In the genomic region with DNA sequence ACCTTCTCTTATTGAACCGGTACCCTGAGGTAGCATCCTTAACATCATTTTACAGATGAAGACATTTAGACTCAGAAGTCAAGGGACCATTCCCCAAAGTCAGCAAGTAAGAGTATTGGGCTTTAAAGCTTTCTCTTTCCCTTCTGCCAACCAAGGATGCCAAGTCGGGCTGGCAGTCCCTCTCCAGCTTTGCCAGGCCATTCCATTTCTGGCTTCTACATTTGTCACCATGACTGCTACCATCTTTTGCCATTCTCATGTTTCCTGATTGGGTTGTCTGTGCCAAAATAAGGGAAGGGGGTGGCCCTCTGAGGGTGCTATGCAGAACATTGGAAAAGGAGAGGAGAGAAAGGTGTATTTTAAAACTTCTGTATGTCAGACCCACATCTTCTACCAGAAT, we compare ENCODE assay signal across 17 mouse cellular contexts.
DNase-seq lines count a peak whose midpoint lies in the region; ATAC-seq lines count a peak whose summit lies in the region.
"Had no signal": no experiment of that assay in that cellular context is flagged by ENCODE, and none has a peak within 500 bp of the region (broad histone marks: within the 10 kb centered on the region; RNA-seq: fewer than 3 reads in every experiment).

No protein-coding gene starts in this region.

- H3K9ac ChIP-seq in heart, embryonic 13.5 days = peak overlapping the region; percentile 75; the same call in 1 of the 2 replicates
- H3K9ac ChIP-seq in heart, embryonic 12.5 days = no peak overlapping the region; the same call in 1 of the 2 replicates
- 0 out of 2 replicates have a peak overlapping the region, but pooled peaks have one; percentile 25 for H3K9ac ChIP-seq in hindbrain, embryonic 13.5 days
- no peak overlapping the region for H3K9ac ChIP-seq in hindbrain, embryonic 11.5 days (ENCODE audit: low read depth, low read length)
- no peak overlapping the region for H3K9ac ChIP-seq in intestine, embryonic 16.5 days (ENCODE audit: low read depth, low read length)
- H3K9ac ChIP-seq: embryonic facial prominence, embryonic 12.5 days; forebrain, embryonic 15.5 days; hindbrain, embryonic 14.5 days; liver, embryonic 12.5 days; liver, postnatal 0 days had no signal

- 88% methylated on average over 2 of the region's 2 CpGs for WGBS in heart, embryonic 13.5 days
- 89% methylated on average over 2 of the region's 2 CpGs for WGBS in heart, embryonic 12.5 days
- WGBS in hindbrain, embryonic 13.5 days = 94% methylated on average over 2 of the region's 2 CpGs
- WGBS in hindbrain, embryonic 11.5 days = 89% methylated on average over 2 of the region's 2 CpGs
- WGBS in intestine, embryonic 16.5 days = 81% methylated on average over 2 of the region's 2 CpGs

- peak overlapping the region; percentile 99 for H3K27ac ChIP-seq in heart, embryonic 13.5 days (replicated peaks)
- H3K27ac ChIP-seq in heart, embryonic 12.5 days (ENCODE audit: poor library complexity, severe bottlenecking) = no peak overlapping the region
- peak overlapping the region; percentile 63; the same call in 1 of the 2 replicates for H3K27ac ChIP-seq in hindbrain, embryonic 13.5 days
- H3K27ac ChIP-seq in hindbrain, embryonic 11.5 days (ENCODE audit: low read depth, low read length) = no peak overlapping the region
- no peak overlapping the region for H3K27ac ChIP-seq in intestine, embryonic 16.5 days (ENCODE audit: low read length)
- H3K27ac ChIP-seq: embryonic facial prominence, embryonic 12.5 days; hindbrain, embryonic 14.5 days; liver, embryonic 12.5 days had no signal

- peaks cover 71% of the 10 kb centered on the region for H3K4me1 ChIP-seq in heart, embryonic 13.5 days
- H3K4me1 ChIP-seq in heart, embryonic 12.5 days (replicated peaks) = peaks cover 62% of the 10 kb centered on the region
- peaks cover 63% of the 10 kb centered on the region for H3K4me1 ChIP-seq in hindbrain, embryonic 13.5 days (replicated peaks)
- peaks cover 2% of the 10 kb centered on the region; the same call in 1 of the 2 replicates for H3K4me1 ChIP-seq in hindbrain, embryonic 11.5 days (replicated peaks; ENCODE audit: control insufficient read depth, insufficient read depth, low read length)
- H3K4me1 ChIP-seq in intestine, embryonic 16.5 days (ENCODE audit: control insufficient read depth, insufficient read depth, low read length) = peaks cover 43% of the 10 kb centered on the region

- H3K4me3 ChIP-seq in heart, embryonic 13.5 days = no peak overlapping the region
- no peak overlapping the region for H3K4me3 ChIP-seq in heart, embryonic 12.5 days
- H3K4me3 ChIP-seq in hindbrain, embryonic 13.5 days = no peak overlapping the region
- H3K4me3 ChIP-seq in hindbrain, embryonic 11.5 days (ENCODE audit: low read depth, low read length) = no peak overlapping the region
- no peak overlapping the region for H3K4me3 ChIP-seq in intestine, embryonic 16.5 days (ENCODE audit: low read length)
- H3K4me3 ChIP-seq: embryonic facial prominence, embryonic 12.5 days; forebrain, embryonic 15.5 days; liver, embryonic 12.5 days; neural tube, embryonic 13.5 days had no signal

- ATAC-seq in heart, embryonic 13.5 days (ENCODE audit: extremely low read depth, insufficient number of reproducible peaks, low FRiP score, low TSS enrichment) = no peak
- ATAC-seq in heart, embryonic 12.5 days (ENCODE audit: insufficient number of reproducible peaks, low FRiP score) = no peak
- ATAC-seq in hindbrain, embryonic 13.5 days (ENCODE audit: low FRiP score) = no peak
- ATAC-seq in hindbrain, embryonic 11.5 days (ENCODE audit: low FRiP score) = no peak
- no peak for ATAC-seq in intestine, embryonic 16.5 days
- ATAC-seq: forebrain, embryonic 15.5 days; liver, embryonic 12.5 days; Patski had no signal

- no peaks in the 10 kb centered on the region for H3K27me3 ChIP-seq in heart, embryonic 13.5 days (replicated peaks)
- no peaks in the 10 kb centered on the region for H3K27me3 ChIP-seq in heart, embryonic 12.5 days (replicated peaks)
- H3K27me3 ChIP-seq in hindbrain, embryonic 13.5 days = 0 out of 2 replicates have a peak, but pooled peaks cover 4% of the 10 kb centered on the region
- H3K27me3 ChIP-seq in hindbrain, embryonic 11.5 days (ENCODE audit: control insufficient read depth, insufficient read depth, low read length) = no peaks in the 10 kb centered on the region
- H3K27me3 ChIP-seq in intestine, embryonic 16.5 days (replicated peaks; ENCODE audit: control insufficient read depth, insufficient read depth, low read length) = no peaks in the 10 kb centered on the region
- H3K27me3 ChIP-seq: forebrain, embryonic 15.5 days; neural tube, embryonic 13.5 days; Patski had no signal

- peak; percentile 54 for DNase-seq in gastrocnemius, adult 18-20 months (ENCODE audit: low spot score)
- no peak for DNase-seq in gastrocnemius, postnatal 25 days
- no peak for DNase-seq in hindbrain, embryonic 11.5 days (ENCODE audit: low spot score)
- DNase-seq: cerebellum, adult 9-10 months; gastrocnemius, postnatal 36 days; liver, postnatal 0 days had no signal

- no peak overlapping the region for H3K4me2 ChIP-seq in heart, embryonic 13.5 days
- no peak overlapping the region for H3K4me2 ChIP-seq in heart, embryonic 12.5 days
- H3K4me2 ChIP-seq in hindbrain, embryonic 13.5 days = no peak overlapping the region
- no peak overlapping the region for H3K4me2 ChIP-seq in hindbrain, embryonic 11.5 days (replicated peaks; ENCODE audit: low read depth, low read length)
- no peak overlapping the region for H3K4me2 ChIP-seq in intestine, embryonic 16.5 days (ENCODE audit: low read depth, low read length)
- H3K4me2 ChIP-seq: embryonic facial prominence, embryonic 12.5 days; forebrain, embryonic 15.5 days; hindbrain, embryonic 14.5 days; liver, embryonic 12.5 days; midbrain, embryonic 11.5 days; neural tube, embryonic 13.5 days had no signal

- H3K9me3 ChIP-seq in heart, embryonic 13.5 days = no peaks in the 10 kb centered on the region
- no peaks in the 10 kb centered on the region for H3K9me3 ChIP-seq in heart, embryonic 12.5 days (replicated peaks)
- H3K9me3 ChIP-seq in hindbrain, embryonic 13.5 days = no peaks in the 10 kb centered on the region
- no peaks in the 10 kb centered on the region for H3K9me3 ChIP-seq in hindbrain, embryonic 11.5 days (ENCODE audit: control insufficient read depth, low read length)
- no peaks in the 10 kb centered on the region for H3K9me3 ChIP-seq in intestine, embryonic 16.5 days (ENCODE audit: control insufficient read depth, low read length)
- H3K9me3 ChIP-seq: embryonic facial prominence, embryonic 12.5 days; forebrain, embryonic 15.5 days; liver, embryonic 12.5 days; neural tube, embryonic 13.5 days had no signal

- no peaks in the 10 kb centered on the region for H3K36me3 ChIP-seq in heart, embryonic 13.5 days
- H3K36me3 ChIP-seq in heart, embryonic 12.5 days = no peaks in the 10 kb centered on the region
- no peaks in the 10 kb centered on the region for H3K36me3 ChIP-seq in hindbrain, embryonic 13.5 days
- no peaks in the 10 kb centered on the region for H3K36me3 ChIP-seq in hindbrain, embryonic 11.5 days (ENCODE audit: control insufficient read depth, insufficient read depth, low read length)
- no peaks in the 10 kb centered on the region for H3K36me3 ChIP-seq in intestine, embryonic 16.5 days (ENCODE audit: control insufficient read depth, insufficient read depth, low read length)
- H3K36me3 ChIP-seq: embryonic facial prominence, embryonic 12.5 days; forebrain, embryonic 15.5 days; liver, embryonic 12.5 days; neural tube, embryonic 13.5 days had no signal

Comparison
In these comparisons a context has a peak if more than half of its experiments do, and no peak if none do; other contexts are left out.
1. H3K27ac ChIP-seq: peak in heart, embryonic 13.5 days (single experiment) and hindbrain, embryonic 13.5 days (single experiment); none in heart, embryonic 12.5 days (single experiment), hindbrain, embryonic 11.5 days (single experiment) and intestine, embryonic 16.5 days (single experiment).
2. H3K9ac ChIP-seq: peak in heart, embryonic 13.5 days (single experiment) and hindbrain, embryonic 13.5 days (single experiment); none in heart, embryonic 12.5 days (single experiment), hindbrain, embryonic 11.5 days (single experiment) and intestine, embryonic 16.5 days (single experiment).